Mouse (Mus musculus): ENCODE measurements around the gene Pirt.

Pirt gene

DNA sequence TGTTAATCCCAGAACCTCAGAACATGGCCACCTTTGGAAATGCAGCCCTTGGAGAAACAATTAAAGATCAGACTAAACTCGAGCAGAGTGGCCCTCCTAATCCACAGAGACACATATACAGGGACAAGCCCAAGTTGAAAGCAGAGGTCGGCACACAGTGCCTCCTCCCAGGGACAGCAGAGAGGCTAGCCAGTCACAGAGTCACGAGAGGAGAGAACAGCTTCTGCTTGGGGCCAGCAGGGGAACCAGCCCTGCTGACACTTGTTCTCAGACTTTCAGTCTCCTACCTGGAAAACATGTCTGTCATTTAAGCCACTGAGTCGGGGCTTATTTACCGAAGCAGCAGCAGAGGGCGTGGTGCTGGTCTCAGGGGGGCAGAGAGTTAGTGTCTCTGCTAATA lies 34.7 kb downstream of the Pirt start:
- DNase-seq (ENCODE audit: low spot score in 2 of 2): no peak

DNA sequence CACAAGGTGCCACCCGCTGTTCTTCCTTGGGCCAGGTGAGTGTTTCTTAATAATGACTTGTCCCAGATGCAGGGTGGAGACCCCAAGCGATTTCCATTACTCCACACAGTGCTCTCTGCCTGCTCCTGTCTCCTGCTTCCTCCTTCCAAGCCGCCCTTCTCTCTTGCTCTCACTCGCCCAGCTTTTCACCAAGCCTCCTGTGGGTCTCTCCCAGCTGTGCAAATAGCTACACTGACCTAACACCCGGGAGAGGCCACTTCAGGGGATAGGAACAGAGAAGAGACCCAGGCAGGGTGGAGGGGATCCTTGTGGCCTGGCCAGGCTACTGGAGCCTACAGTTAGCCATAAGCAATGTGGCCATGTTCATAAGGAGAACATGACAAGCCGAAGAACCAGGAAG lies 35.1 kb downstream of the Pirt start:
- DNase-seq (ENCODE audit: low spot score in 2 of 2): no peak

DNA sequence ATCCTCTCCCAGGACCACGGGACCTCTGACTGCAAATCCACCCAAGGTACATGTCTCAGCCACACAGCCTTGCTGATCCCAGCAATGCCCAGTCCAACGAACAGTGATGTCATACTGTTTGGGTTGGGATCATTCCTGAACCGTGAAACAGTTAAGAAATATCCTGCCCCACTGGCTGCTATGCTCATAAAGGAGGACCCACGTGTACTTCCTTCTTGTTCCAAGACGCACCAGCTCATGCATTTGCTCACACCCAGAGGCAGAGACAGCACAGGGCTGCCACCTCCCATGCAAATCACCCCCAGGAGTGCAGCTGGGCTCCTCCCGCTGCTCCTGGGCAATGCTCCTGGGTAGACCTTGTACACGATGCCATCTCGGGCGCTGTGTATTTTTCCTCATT lies 44.5 kb downstream of the Pirt start, which contains the start of gene Tmem238l:
TSS of gene Tmem238l (plus strand) at position 336 of the 400 bp plus-strand sequence.
- DNase-seq (ENCODE audit: low spot score in 2 of 2): no peak

DNA sequence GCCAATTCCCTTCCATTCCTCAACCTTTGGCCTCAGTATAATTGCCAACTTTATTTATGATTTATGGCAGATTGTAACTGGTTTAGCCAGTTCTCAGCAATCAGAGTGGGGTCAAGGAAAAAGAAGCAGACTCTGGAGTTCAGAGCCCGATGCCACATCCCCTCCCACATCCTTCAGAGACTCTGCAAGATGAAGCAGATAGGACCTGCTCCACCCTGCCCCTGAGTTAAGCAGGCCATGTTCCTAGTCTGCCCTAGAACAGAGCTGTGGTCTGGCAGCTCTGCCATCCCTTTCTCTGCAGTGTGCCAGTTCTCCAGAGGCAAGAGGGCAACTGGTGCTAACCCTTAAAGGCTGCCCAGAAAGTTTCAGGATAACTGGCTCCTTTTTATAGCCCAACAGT lies 49.0 kb downstream of the Pirt start:
- DNase-seq (ENCODE audit: low spot score in 2 of 2): no peak

DNA sequence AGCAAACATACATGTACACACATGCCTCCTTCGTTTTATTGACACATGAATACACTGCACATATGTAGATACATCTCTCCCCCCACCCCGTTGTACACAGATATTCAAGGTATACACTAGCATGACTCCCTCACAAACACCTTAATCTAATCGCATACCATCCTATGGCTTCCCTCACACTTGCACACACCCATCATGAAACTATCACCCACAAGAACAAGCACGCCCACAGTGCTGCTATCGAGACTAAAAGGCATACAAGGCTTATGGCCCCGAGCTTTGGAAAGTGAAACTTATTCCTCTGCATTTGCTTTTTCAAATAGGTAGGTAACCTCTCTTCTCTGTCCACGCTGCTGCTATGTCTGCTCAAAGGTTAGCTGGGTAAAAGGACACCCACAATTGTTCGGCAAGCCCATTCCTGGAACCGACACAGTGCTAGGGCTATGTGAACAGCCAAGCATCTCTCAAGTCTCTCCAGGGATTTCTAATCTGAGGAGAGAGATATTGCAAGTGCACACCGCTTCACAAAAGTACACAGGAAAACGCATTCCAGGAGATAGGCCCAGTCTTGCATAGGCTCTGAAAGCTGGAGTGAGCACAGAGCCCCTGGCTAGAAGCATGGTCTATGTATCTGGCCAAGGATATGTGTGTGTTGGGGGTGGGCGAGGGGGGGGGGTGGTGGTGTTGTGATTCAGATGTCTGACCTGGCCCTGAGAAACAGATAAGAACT lies 49.8 kb downstream of the Pirt start:
- DNase-seq (ENCODE audit: low spot score in 2 of 2): no peak

DNA sequence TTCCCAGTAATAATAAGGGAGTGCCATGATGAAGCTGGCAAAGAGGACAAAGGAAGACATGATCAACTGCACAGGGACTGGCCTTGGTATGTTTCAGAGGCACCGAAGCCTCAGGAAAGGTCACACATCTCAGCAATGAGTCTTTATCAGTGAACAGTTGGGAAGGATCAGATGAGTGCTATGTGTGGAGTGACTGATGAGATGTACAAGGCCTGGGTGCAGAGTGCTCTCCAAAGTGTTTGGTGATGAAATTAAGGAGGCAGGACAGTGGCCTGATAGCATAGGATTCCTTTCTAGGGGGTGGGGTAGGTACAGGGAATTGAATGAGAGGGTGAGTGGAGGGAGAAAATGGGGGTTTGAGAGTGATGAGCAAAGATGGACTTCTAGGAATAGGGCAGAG lies 51.7 kb downstream of the Pirt start:
- no peak for DNase-seq (ENCODE audit: low spot score in 2 of 2)

DNA sequence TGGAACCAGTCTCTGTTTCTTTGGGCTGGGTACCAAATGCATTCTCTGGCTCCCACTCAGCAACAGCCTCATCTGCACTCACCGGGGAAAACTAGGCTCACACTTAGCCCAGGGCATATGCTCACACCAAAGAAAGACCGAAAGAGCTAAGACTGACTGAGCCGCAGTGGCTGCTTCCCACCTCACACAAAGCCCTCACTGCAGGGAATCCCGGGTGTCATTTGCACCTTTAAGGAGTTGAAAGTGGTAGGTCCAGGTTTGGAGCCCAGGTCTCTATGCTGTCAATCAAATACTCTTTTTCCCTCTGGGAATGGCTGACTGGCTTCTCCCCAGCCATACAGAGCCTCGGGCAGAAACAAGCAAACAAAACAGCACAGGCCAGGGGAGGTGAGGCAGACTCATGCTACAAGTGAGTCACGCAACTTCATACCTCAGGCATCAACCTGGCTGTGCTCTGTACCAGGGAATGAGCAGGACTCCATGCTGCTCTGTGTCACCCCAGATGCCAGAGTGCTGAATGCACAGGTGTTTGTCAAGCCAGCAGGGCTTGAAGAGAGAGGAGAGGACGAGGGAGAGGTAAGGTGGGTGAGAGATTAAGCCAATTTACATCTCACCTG lies 54.8 kb downstream of the Pirt start:
- DNase-seq (ENCODE audit: low spot score in 2 of 2): no peak

DNA sequence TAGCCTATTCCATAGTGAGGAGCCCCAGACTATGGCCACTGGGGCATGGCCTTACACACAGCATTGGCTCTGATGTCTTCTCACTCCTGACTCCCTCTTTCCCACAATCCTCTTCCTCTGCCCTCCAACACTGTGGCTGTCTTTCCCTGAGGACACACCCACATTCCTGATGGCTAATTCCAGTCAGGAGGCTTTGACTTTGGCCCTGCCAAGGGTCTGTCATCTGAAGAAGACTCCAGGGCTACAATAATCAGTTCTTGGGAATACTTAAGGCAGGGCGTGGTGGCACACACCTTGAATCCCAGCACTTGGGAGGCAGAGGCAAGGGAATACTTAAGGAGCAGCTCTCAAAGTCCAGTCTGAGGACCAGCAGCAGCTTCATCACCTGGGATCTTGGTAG lies 56.8 kb downstream of the Pirt start:
- DNase-seq (ENCODE audit: low spot score in 2 of 2): no peak

DNA sequence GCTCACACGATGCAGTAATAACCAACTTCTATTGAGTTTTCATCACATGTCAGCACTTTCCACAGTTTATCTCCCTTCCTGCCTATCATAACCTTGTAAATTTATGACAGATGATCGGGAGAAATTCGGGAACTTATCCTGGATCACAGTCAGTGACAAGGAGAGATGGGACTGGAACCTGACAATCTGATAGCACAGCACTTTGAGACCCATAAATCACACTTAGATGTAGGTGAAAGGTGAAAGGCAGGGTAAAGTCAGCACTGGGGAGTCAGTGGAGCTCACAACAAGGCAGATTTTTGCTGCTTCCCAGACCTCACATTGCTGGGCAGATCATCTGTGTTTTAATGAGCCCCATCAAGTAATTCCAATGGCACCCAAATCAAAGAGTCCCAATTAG lies 61.7 kb downstream of the Pirt start:
- DNase-seq (ENCODE audit: low spot score in 2 of 2): no peak

DNA sequence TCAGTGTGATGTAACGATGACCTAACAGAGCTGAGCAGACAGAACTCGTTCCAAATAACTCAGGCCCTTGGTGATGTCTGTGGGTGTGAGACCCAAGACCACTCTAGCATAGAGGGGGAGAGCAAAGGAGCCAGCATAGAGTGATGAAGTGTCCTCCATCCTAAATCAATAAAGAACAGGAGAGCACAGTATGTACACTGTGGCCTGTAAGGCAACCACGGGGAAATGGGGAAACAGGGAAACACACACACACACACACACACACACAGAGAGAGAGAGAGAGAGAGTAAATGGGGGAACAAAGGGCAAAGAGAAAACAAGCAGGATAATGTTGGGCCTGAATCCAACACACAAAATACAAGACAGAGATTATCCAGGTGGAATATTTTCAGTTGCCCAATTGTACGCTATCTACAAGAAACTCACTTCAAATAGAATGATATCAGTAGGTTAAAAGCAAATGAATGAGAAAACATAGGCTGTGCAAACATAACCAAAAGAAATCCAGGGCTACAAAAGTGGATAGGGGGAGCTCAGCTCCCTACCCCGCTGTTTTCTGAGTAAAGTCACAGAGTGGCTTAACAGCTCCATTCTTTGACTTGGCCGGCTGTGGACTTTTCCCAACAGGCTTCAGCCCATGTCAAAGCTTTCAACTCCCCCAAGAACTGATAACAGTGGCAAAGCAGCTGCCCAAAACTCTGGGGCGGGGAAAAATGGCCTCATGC lies 64.0 kb downstream of the Pirt start:
- no peak for DNase-seq (ENCODE audit: low spot score in 2 of 2)
